Mouse (Mus musculus): Measurements from ENCODE around the gene Morn1. TPM values are rescaled to one million over a fixed set of nuclear protein-coding genes. Genes with fewer than 3 reads are reported as not detected.

Gene Morn1
- polyA plus RNA-seq, 1 experiment from 2014 or later: 6.0 TPM

DNA sequence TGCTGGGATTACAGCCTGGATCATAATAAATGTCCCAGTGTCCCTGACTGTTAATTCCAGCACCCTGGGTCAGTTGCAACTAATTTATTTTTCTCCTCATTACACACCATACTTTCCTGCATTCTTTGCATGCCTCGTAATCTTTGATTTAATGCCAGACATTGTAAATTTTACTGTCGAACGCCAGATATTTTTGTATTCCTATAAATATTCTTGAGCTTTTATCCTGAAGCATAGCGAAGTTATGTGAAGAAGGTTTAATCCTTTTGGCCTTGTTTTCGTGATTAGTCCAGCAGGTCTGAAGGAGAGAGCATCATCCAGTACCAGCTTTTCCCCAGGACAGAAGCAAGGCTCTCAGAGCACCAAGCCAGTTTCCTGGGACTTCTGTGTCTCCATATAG is 23.1 kb downstream of the Morn1 start:
- Histone ChIP-seq H3K27me3 (ENCODE audit: insufficient read depth, poor library complexity, severe bottlenecking) (no peaks in the 10 kb centered on the region), H3K9me3 (no peaks in the 10 kb centered on the region), H3K4me3 (no peak overlapping the region), H3K27ac (no peak overlapping the region), H3K4me1 (replicated peaks) (peaks cover 10% of the 10 kb centered on the region), H3K36me3 (no peaks in the 10 kb centered on the region)
- WGBS: 92% methylated on average over 5 of the region's 5 CpGs
- DNase-seq (ENCODE audit: low spot score): no peak

DNA sequence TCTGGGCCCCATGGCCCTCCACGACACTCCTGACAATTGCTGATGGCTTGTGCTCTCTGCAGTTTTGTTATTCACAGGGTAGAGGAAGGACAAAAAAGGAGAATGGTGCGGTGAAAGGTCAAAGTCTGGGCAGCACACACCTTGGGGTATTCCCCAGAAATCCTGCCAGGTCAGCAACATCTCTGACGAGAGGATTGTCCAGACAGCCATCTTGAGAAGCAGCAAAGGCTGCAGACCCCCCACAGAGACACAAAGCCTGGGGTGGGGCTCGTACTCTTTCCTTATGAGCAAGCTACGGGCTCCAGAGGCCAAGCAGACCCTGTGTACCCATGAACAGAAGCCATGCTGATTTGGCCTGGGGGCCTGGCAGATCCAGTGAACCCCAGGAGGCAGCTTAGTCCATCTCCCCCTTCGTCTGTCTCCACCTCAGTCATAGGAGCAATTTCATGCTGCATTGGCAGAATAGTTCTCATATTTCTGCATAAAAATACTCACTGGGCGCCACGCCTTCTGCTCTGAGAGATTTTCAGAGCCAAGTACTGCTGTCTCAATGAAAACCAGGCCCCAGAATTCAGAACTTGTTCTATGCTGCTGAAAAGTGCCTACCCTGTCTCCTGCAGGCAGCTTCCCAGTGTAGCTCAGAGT is 27.5 kb downstream of the Morn1 start:
- no peak for DNase-seq (ENCODE audit: low spot score)
- no peaks in the 10 kb centered on the region for H3K36me3 ChIP-seq
- H3K27me3 ChIP-seq (ENCODE audit: insufficient read depth, poor library complexity, severe bottlenecking): no peaks in the 10 kb centered on the region
- peaks cover 43% of the 10 kb centered on the region for H3K4me1 ChIP-seq (replicated peaks)
- no peak overlapping the region for H3K4me3 ChIP-seq
- H3K9me3 ChIP-seq: no peaks in the 10 kb centered on the region
- H3K27ac ChIP-seq: no peak overlapping the region
- 70% methylated on average over 8 of the region's 8 CpGs for WGBS

- H3K4me1 ChIP-seq (replicated peaks): peaks cover 57% of the 10 kb centered on the region
- H3K27ac ChIP-seq: peak overlapping the region; percentile 31; the same call in 1 of the 2 replicates
- WGBS: 83% methylated on average over 4 of the region's 4 CpGs
- no peak overlapping the region for H3K4me3 ChIP-seq
- H3K36me3 ChIP-seq: no peaks in the 10 kb centered on the region
- H3K27me3 ChIP-seq (ENCODE audit: insufficient read depth, poor library complexity, severe bottlenecking): no peaks in the 10 kb centered on the region
- DNase-seq (ENCODE audit: low spot score): no peak
- H3K9me3 ChIP-seq: no peaks in the 10 kb centered on the region
Measured at GRCm38 (mm10) chr4:155116607-155117006, 30.2 kb downstream of the Morn1 start.

DNA sequence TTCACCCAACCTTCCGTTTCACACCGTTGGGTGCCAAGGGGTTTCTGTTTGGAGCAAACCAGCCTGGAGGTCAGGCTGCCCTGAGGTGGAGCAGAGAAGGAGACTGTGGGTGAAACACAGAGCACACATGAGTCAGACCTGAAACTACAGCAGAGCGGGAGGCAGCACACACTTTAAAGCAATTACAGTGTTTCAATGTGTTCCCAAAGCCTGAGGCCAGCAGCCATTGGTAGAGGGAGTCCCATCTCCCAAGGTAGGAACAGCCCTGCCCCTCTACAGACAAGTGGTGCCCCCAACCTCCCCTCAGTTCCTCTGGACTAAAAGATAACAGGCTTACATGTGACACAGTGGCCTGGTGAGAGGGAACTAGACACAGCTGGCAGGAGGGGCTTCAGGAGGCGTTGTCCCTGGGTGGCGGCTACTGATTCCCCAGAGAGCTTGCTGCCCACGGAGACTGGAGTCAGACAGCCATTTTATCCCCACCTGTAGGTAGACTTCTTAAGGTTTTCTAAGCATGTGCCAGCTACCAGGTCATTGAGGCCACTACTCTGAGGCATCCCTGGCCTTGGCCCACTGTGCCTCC is 31.1 kb downstream of the Morn1 start:
- Histone ChIP-seq H3K4me3 (no peak overlapping the region), H3K9me3 (no peaks in the 10 kb centered on the region), H3K36me3 (no peaks in the 10 kb centered on the region), H3K27me3 (ENCODE audit: insufficient read depth, poor library complexity, severe bottlenecking) (no peaks in the 10 kb centered on the region), H3K27ac (0 out of 2 replicates have a peak overlapping the region, but pooled peaks have one; percentile 6), H3K4me1 (replicated peaks) (peaks cover 66% of the 10 kb centered on the region)
- no peak for DNase-seq (ENCODE audit: low spot score)
- 79% methylated on average over 6 of the region's 6 CpGs for WGBS

DNA sequence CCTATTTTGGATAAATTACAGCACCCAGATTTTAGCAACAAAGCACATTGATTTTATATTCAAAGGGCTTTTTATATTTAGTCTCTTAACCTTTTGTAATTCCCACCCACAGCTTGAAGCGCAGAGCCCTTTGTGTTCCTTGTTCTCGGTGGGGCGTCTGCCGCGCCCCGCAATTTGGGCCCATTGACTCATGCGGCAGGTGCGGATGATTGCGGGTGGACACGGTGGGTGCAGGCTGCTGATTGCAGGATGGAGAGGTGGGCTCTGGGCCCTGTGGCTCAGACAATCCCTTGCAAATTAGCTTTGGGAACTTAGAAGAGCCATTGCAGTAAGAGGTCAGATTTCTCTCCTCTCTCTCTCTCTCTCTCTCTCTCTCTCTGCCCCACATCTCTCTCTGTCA is 31.9 kb downstream of the Morn1 start:
- Histone ChIP-seq H3K4me3 (no peak overlapping the region), H3K4me1 (replicated peaks) (peaks cover 69% of the 10 kb centered on the region), H3K27me3 (ENCODE audit: insufficient read depth, poor library complexity, severe bottlenecking) (no peaks in the 10 kb centered on the region), H3K27ac (no peak overlapping the region), H3K36me3 (no peaks in the 10 kb centered on the region), H3K9me3 (no peaks in the 10 kb centered on the region)
- DNase-seq (ENCODE audit: low spot score): no peak
- 81% methylated on average over 10 of the region's 10 CpGs for WGBS

GRCm38 (mm10) chr4:155120038-155120437 is 33.7 kb downstream of the Morn1 start:
- Histone ChIP-seq H3K27me3 (ENCODE audit: insufficient read depth, poor library complexity, severe bottlenecking) (no peaks in the 10 kb centered on the region), H3K4me3 (no peak overlapping the region), H3K9me3 (no peaks in the 10 kb centered on the region), H3K36me3 (no peaks in the 10 kb centered on the region), H3K4me1 (replicated peaks) (peaks cover 70% of the 10 kb centered on the region), H3K27ac (no peak overlapping the region)
- 89% methylated on average over 7 of the region's 7 CpGs for whole genome bisulfite sequencing
- DNase-seq (ENCODE audit: low spot score): no peak

DNA sequence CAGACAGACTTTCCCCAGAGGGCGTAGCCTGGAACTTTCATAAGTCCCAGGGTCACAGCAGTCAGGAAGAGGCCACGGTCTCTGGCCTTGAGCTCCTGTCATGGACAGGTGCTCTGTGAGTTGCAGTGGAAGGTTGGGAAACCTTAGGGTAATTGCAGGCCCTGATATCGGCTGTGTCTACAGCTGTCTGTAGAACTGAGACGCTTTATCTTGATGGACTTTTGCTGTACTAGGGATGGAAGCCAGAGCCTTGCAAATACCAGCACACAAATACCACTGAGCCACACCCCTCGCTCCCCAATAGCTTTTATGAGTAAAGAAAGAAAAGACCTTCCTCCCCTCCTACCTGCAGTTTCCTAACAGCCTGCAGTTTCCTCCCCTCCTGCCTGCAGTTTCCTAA is 34.2 kb downstream of the Morn1 start:
- H3K9me3 ChIP-seq: no peaks in the 10 kb centered on the region
- DNase-seq (ENCODE audit: low spot score): no peak
- H3K27ac ChIP-seq: no peak overlapping the region; the same call in 1 of the 2 replicates
- 78% methylated on average over 5 of the region's 5 CpGs for WGBS
- H3K4me3 ChIP-seq: no peak overlapping the region
- H3K36me3 ChIP-seq: no peaks in the 10 kb centered on the region
- no peaks in the 10 kb centered on the region for H3K27me3 ChIP-seq (ENCODE audit: insufficient read depth, poor library complexity, severe bottlenecking)
- H3K4me1 ChIP-seq (replicated peaks): peaks cover 71% of the 10 kb centered on the region

DNA sequence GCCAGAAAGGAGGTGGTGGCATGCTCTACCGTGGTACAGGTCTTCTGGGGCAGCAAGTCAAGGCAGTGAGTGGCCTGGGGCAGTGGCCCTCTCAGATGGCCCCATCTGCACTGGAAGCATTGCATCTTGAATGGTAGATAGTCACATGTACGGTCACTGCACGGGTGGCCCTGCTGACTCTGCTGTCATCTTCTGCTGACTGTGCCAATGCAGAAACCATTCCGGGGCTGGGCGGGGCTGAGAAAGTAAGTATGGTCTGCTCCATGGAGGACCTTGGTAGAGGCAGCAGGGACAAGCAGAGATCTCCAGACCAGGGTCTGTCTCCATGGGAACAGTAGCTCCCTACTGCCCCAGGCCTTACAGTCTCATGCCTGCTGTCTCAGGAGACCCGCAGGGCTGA is 34.8 kb downstream of the Morn1 start:
- Histone ChIP-seq H3K36me3 (no peaks in the 10 kb centered on the region), H3K9me3 (no peaks in the 10 kb centered on the region), H3K27ac (no peak overlapping the region), H3K4me3 (no peak overlapping the region), H3K4me1 (replicated peaks) (peaks cover 70% of the 10 kb centered on the region), H3K27me3 (ENCODE audit: insufficient read depth, poor library complexity, severe bottlenecking) (no peaks in the 10 kb centered on the region)
- no peak for DNase-seq (ENCODE audit: low spot score)
- 94% methylated on average over 6 of the region's 6 CpGs for WGBS

- WGBS: 81% methylated on average over 6 of the region's 6 CpGs
- H3K4me3 ChIP-seq: no peak overlapping the region
- H3K27me3 ChIP-seq (ENCODE audit: insufficient read depth, poor library complexity, severe bottlenecking): no peaks in the 10 kb centered on the region
- peaks cover 74% of the 10 kb centered on the region for H3K4me1 ChIP-seq (replicated peaks)
- H3K36me3 ChIP-seq: no peaks in the 10 kb centered on the region
- DNase-seq (ENCODE audit: low spot score): no peak
- H3K27ac ChIP-seq: peak overlapping the region; percentile 24
- H3K9me3 ChIP-seq: no peaks in the 10 kb centered on the region
Measured at GRCm38 (mm10) chr4:155121915-155122443, 35.6 kb downstream of the Morn1 start.

GRCm38 (mm10) chr4:155122444-155123040 is 36.2 kb downstream of the Morn1 start:
- Histone ChIP-seq H3K27ac (peak overlapping the region; percentile 24), H3K4me1 (replicated peaks) (peaks cover 73% of the 10 kb centered on the region), H3K27me3 (ENCODE audit: insufficient read depth, poor library complexity, severe bottlenecking) (no peaks in the 10 kb centered on the region), H3K9me3 (no peaks in the 10 kb centered on the region), H3K36me3 (no peaks in the 10 kb centered on the region), H3K4me3 (no peak overlapping the region)
- DNase-seq (ENCODE audit: low spot score): peak; percentile 38
- WGBS: 57% methylated on average over 16 of the region's 16 CpGs

DNA sequence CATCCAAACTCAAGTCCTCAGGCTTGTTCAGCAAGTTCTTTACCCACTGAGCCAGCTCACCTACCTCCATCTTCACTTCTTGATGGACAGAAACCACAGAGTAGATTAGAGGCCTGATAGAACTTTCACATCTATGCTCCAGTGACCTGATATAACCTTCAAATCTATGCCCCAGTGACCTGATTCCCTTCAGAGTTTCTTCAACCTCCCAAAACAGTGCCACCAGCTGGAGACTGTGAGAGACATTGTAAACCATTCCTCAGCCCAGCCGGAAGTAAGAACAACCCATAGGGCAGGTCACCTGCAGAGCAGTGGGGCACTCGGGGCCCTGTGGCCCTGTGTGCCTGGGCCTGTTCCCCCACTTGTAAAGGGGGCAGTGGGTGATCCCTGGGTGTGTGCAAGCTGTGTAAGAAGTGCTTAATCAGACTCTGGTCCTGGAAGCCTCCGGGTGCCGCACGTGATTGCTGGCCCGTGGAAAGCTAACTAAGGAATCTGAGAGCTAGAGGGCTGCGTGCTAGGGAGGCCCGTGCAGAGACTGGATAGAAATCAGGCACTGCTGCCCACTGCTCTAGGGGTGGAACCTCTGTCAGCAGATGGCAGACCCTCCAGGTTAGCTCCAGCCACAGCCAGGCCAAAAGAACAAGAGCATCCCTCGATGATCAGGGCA is 37.6 kb downstream of the Morn1 start:
- Histone ChIP-seq H3K4me3 (no peak overlapping the region), H3K27me3 (ENCODE audit: insufficient read depth, poor library complexity, severe bottlenecking) (no peaks in the 10 kb centered on the region), H3K27ac (0 out of 2 replicates have a peak overlapping the region, but pooled peaks have one; percentile 46), H3K36me3 (no peaks in the 10 kb centered on the region), H3K9me3 (no peaks in the 10 kb centered on the region), H3K4me1 (replicated peaks) (peaks cover 66% of the 10 kb centered on the region)
- 80% methylated on average over 9 of the region's 9 CpGs for WGBS
- DNase-seq (ENCODE audit: low spot score): no peak

DNA sequence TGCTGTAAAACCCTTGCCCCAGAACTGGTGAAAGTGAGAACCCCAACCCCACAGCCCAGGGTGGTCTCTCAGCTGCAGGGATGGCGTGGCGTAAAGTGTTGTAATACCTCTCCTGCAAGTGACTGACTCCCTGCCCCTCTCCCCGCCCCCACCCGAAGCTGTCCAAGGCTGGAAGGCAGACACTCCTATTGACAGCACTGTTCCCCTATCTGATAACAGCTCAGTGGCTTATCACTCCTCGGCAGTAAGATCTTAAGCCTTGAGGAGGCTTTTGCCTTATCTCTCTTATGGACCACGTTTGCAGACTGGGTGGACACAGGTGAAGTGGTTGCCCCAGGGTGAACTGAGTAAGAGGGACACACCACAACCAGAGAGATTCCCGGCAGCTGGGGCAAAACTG is 38.9 kb downstream of the Morn1 start:
- WGBS: 66% methylated on average over 7 of the region's 7 CpGs

More for the DNA sequence above, 38.9 kb downstream of the Morn1 start:
- DNase-seq (ENCODE audit: low spot score): no peak
- Histone ChIP-seq H3K4me1 (replicated peaks) (peaks cover 73% of the 10 kb centered on the region), H3K36me3 (no peaks in the 10 kb centered on the region), H3K4me3 (no peak overlapping the region), H3K27ac (peak overlapping the region; percentile 42; the same call in 1 of the 2 replicates), H3K27me3 (ENCODE audit: insufficient read depth, poor library complexity, severe bottlenecking) (0 out of 2 replicates have a peak, but pooled peaks cover 3% of the 10 kb centered on the region), H3K9me3 (no peaks in the 10 kb centered on the region)

All from hindbrain, embryonic 10.5 days (tissue).